ENCODE assay signal across 13 mouse cellular contexts in genomic region chr7:114251684-114252083, GRCm38 (mm10). TPM values are rescaled to one million over a fixed set of nuclear protein-coding genes. Genes with fewer than 3 reads are reported as not detected.
A peak's percentile ranks its signal among the peaks of the same experiment; 100 is the strongest.
DNase-seq lines count a peak whose midpoint lies in the region; ATAC-seq and TF ChIP-seq lines count a peak whose summit lies in the region.
"Had no signal": no experiment of that assay in that cellular context is flagged by ENCODE, and none has a peak within 500 bp of the region (broad histone marks: within the 10 kb centered on the region; RNA-seq: fewer than 3 reads in every experiment).

No protein-coding gene starts in this region.

- H3K27ac ChIP-seq in kidney, postnatal 0 days = no peak overlapping the region
- H3K27ac ChIP-seq: hindbrain, embryonic 12.5 days had no signal

- intact Hi-C loops in left cerebral cortex, postnatal 10 days (cut with DNase I) = no loop called here

- H3K27me3 ChIP-seq in kidney, postnatal 0 days (ENCODE audit: insufficient read depth, low read length) = no peaks in the 10 kb centered on the region
- H3K27me3 ChIP-seq: hindbrain, embryonic 12.5 days had no signal

- H3K36me3 ChIP-seq in kidney, postnatal 0 days (ENCODE audit: insufficient read depth, low read length) = peaks cover 24% of the 10 kb centered on the region

- ATAC-seq in CD4-positive, CD25-positive, alpha-beta regulatory T cell, adult 4 months = no peak
- ATAC-seq in kidney, postnatal 0 days (replicated peaks; ENCODE audit: low FRiP score, low read depth) = no peak

- 87% methylated on average over 3 of the region's 3 CpGs for WGBS in kidney, postnatal 0 days

- DNase-seq in CD4-positive, CD25-positive, alpha-beta regulatory T cell, adult 2 months (ENCODE audit: low read depth, low spot score) = peak; percentile 17
- no peak for DNase-seq in kidney, postnatal 0 days (ENCODE audit: low spot score)
- no peak for DNase-seq in kidney, adult 18-20 months
- peak; percentile 3 for DNase-seq in retina, postnatal 1 day
- DNase-seq in retina, embryonic 14.5 days (ENCODE audit: low spot score) = no peak
- DNase-seq in thymus, postnatal 10 days (ENCODE audit: low spot score in 2 of 2) = no peak
- no peak for DNase-seq in left cerebral cortex, postnatal 10 days (ENCODE audit: extremely low spot score in 1 of 2, low spot score in 2 of 2)
- DNase-seq: cerebellum, adult 9-11 months; lung, adult 2 months had no signal

- no peaks in the 10 kb centered on the region for H3K9me3 ChIP-seq in kidney, postnatal 0 days (replicated peaks; ENCODE audit: low read length)
- H3K9me3 ChIP-seq: hindbrain, embryonic 12.5 days had no signal

- peak; percentile 46; the same call in 1 of the 2 replicates for TF ChIP-seq CTCF in kidney, postnatal 0 days (IDR thresholded peaks at IDR 0.05; ENCODE audit: low read depth)

- H3K4me3 ChIP-seq in kidney, postnatal 0 days (replicated peaks; ENCODE audit: low read depth, low read length) = no peak overlapping the region
- H3K4me3 ChIP-seq: erythroblast, embryonic 14.5 days; hindbrain, embryonic 12.5 days; myocyte had no signal

- H3K9ac ChIP-seq in kidney, postnatal 0 days (ENCODE audit: low read depth, low read length) = no peak overlapping the region
- H3K9ac ChIP-seq: hindbrain, embryonic 12.5 days had no signal

- peaks cover 3% of the 10 kb centered on the region; the same call in 1 of the 2 replicates for H3K4me1 ChIP-seq in kidney, postnatal 0 days (replicated peaks; ENCODE audit: insufficient read depth, low read length)
- H3K4me1 ChIP-seq: hindbrain, embryonic 12.5 days had no signal

- H3K4me2 ChIP-seq in kidney, postnatal 0 days (ENCODE audit: low read length) = no peak overlapping the region
- H3K4me2 ChIP-seq: hindbrain, embryonic 12.5 days had no signal

RNA-seq across cellular contexts. Expression of gene Copb1, which starts 2.8 kb away (rescaled TPM):
- 100 to 1,000 TPM; 108 to 135 TPM for polyA plus RNA-seq in CD4-positive, CD25-positive, alpha-beta regulatory T cell, adult 4 months (2017; shearing (Covaris generic))
- 116 and 119 TPM in 2 replicates for polyA plus RNA-seq in kidney, postnatal 0 days (2015; fragmentation: Nextera tagmentation; extraction: Ambion mirVana)
- total RNA-seq in left cerebral cortex, postnatal 10 days (2021) = 10 to 100 TPM; 61.8 to 64.7 TPM

RNA-seq across cellular contexts. Expression of gene Psma1, which starts 24.2 kb away (rescaled TPM):
- polyA plus RNA-seq in CD4-positive, CD25-positive, alpha-beta regulatory T cell, adult 4 months (2017; shearing (Covaris generic)) = 100 to 1,000 TPM; 218 to 222 TPM
- polyA plus RNA-seq in kidney, postnatal 0 days (2015; fragmentation: Nextera tagmentation; extraction: Ambion mirVana) = 387 and 389 TPM in 2 replicates
- total RNA-seq in left cerebral cortex, postnatal 10 days (2021) = 100 to 1,000 TPM; 138 to 147 TPM

Comparison
In these comparisons a context has a peak if more than half of its experiments do, and no peak if none do; other contexts are left out.
1. DNase-seq: peak in CD4-positive, CD25-positive, alpha-beta regulatory T cell, adult 2 months (single experiment) and retina, postnatal 1 day (single experiment); none in kidney, postnatal 0 days (single experiment), kidney, adult 18-20 months (single experiment), retina, embryonic 14.5 days (single experiment), thymus, postnatal 10 days (0 of 2) and left cerebral cortex, postnatal 10 days (0 of 2).